Mouse (Mus musculus) limb, embryonic 13.5 days (tissue): Measurements from ENCODE around the gene Klf6. TPM values are rescaled to one million over a fixed set of nuclear protein-coding genes. Genes with fewer than 3 reads are reported as not detected.

ENCODE experiments used
- microRNA-seq: library from miRNA; unstranded; fragments of <30 nt; microRNA quantifications from one replicate; pipeline ENCODE4, GENCODE M21; 2016
- polyA plus RNA-seq: library from polyadenylated mRNA; unstranded; fragments of >200 nt; fragmentation: Nextera tagmentation; extraction: Ambion mirVana; gene quantifications from 2 replicates; pipeline ENCODE4 v1.2.1, GENCODE M21; 2015

Klf6 gene
- polyA plus RNA-seq, 1 experiment from 2014 or later: 79.0 TPM

Small RNAs within 50 kb of the gene (microRNA-seq; reads per million reads assigned to microRNA genes)
- gene Gm26043: not detected
